Mouse (Mus musculus) macrophage (primary cell): ENCODE measurements around the gene Gtf2h4. TPM values are rescaled to one million over a fixed set of nuclear protein-coding genes. Genes with fewer than 3 reads are reported as not detected.

Source experiments
- H3K27ac ChIP-seq: fragments of 350-480 bp; formaldehyde crosslinking; 2 replicates; pipeline ENCODE4 v1.9.0; 2021
- H3K36me3 ChIP-seq: fragments of 350-480 bp; formaldehyde crosslinking; 2 replicates; pipeline ENCODE4 v1.9.0; 2021; ENCODE audit errors: inconsistent target
- H3K4me3 ChIP-seq: fragments of 350-480 bp; formaldehyde crosslinking; 2 replicates; pipeline ENCODE4 v1.9.0; 2021; ENCODE audit errors: inconsistent target
- H3K79me2 ChIP-seq: fragments of 350-480 bp; formaldehyde crosslinking; 2 replicates; pipeline ENCODE4 v1.9.0; 2021; ENCODE audit errors: inconsistent target
- WGBS: methylation state at CpG from one replicate; pipeline ENCODE4 v1.1.7; 2026; ENCODE audit warnings: inconsistent platforms; ENCODE audit not compliant: missing documents; 5-methylcytosine and 5-hydroxymethylcytosine counted together
- polyA plus RNA-seq: library from polyadenylated mRNA; stranded (reverse); fragments of 250-400 nt; gene quantifications from 3 replicates; pipeline ENCODE4 v1.2.4, GENCODE M21; 2018; ENCODE audit warnings: inconsistent platforms

The Gtf2h4 gene
- polyA plus RNA-seq, 1 experiment from 2014 or later = 6.2 TPM

DNA sequence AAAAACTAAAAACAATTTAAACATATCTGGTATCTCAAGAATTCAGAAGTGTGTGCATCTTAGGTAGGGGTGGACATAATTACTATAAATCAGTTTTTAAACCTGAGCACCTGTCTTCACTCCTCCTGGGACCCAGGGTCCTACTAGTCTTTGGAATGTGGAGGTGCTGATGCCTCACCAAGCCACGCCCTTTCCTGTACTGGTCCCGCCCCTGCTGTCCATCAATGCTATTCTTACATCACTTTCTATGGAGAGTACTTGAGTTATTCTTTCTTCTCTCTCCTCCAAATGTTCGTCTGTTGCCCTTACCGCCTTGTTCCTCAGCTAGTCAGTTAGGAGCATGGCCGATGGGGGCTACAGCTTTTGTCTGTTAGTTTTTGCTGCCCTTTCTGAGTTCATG, 37.2 kb downstream of the Gtf2h4 start:
- WGBS = 32% methylated on average over 5 of the region's 5 CpGs
- no peak overlapping the region for H3K27ac ChIP-seq
- H3K36me3 ChIP-seq = no peaks in the 10 kb centered on the region
- no peaks in the 10 kb centered on the region for H3K79me2 ChIP-seq
- H3K4me3 ChIP-seq = no peak overlapping the region

DNA sequence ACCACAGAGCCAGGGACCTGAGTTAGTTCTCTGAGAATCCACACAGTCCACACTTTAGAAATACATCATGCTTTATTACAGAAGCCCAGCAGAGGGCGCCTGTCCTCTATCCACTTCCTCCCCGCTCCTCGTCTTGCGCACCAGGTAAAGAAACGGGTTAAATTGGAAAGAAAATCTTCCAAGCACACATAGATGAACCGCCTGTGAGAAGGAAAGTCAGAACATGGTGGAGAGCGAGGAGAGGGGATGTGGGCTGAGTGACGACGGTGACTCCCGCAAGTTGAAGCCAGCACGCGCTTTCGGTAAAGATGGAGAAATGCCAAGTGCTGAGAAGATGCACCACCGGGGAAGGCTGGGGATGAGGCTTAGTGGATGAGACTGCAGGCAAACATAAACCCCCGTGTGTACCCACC, 37.8 kb downstream of the Gtf2h4 start:
- Histone ChIP-seq H3K27ac (no peak overlapping the region), H3K36me3 (no peaks in the 10 kb centered on the region), H3K4me3 (no peak overlapping the region), H3K79me2 (no peaks in the 10 kb centered on the region)
- 2% methylated on average over 15 of the region's 15 CpGs for WGBS

DNA sequence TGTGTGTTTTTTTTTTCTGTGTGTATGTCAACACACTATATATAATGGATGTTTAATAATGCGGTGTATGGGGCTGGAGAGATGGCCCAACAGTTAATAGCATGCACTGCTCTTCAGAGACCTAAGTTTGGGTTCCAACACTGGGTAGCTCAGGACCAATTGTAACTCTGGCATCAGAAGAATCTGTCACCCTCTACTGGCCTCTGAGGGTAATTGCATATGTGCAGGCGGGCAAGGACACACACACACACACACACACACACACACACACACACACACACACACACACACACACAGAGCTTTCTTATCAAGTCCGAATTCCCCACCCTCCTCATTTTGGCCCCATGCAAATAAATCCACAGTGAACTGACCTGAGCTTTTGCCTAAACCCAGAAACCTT, 38.3 kb downstream of the Gtf2h4 start:
- WGBS = 82% methylated on average over 3 of the region's 3 CpGs
- no peak overlapping the region for H3K27ac ChIP-seq
- H3K79me2 ChIP-seq = no peaks in the 10 kb centered on the region
- H3K36me3 ChIP-seq = no peaks in the 10 kb centered on the region
- no peak overlapping the region for H3K4me3 ChIP-seq

DNA sequence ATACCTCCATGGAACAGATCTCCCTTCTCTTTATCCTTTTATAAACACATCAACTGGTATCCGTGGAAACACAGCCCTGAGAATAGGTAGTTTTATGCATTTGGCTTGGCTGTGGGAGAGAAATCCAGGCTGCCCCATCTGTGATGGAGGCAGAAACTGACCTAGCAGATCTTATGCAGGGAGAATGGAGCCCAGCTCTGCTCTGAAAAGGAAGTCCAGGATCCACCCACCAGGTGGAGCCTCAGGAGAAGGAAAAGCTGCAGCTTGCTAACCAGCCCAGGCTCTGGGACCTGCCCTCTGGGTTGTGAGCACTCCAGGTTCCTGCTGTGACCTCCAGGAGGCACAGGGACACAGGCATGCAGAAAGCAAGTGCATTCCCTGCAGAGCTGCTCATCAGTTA, 39.5 kb downstream of the Gtf2h4 start:
- H3K27ac ChIP-seq = no peak overlapping the region
- H3K36me3 ChIP-seq = no peaks in the 10 kb centered on the region
- H3K79me2 ChIP-seq = no peaks in the 10 kb centered on the region
- no peak overlapping the region for H3K4me3 ChIP-seq
- WGBS = 21% methylated on average over 1 of the region's 1 CpGs

DNA sequence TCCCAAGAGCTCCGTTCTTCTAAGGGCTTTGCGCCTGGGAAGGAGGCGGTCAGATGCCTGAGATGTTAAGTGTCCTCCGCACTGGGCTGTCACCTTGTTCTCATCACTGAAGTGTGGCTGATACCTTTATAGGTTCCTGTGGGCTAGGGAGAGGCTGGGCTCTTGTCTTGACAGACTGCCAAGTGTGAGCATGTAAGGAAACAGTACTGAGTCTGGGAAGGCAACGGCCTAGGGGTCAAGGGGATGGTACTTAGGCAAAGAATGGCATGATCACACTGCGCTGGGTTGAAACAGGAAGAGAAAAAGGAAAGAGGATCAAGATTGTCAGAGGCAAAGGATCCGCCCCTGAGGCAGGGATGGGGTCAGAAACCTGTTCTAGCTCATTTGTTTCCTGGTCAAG, 47.0 kb downstream of the Gtf2h4 start, which contains the start of gene Gm9573:
Gene Gm9573 (minus strand): TSS at position 101 of the 400 bp plus-strand sequence.
- no peaks in the 10 kb centered on the region for H3K79me2 ChIP-seq
- H3K36me3 ChIP-seq = no peaks in the 10 kb centered on the region
- WGBS = 79% methylated on average over 7 of the region's 7 CpGs
- no peak within 1 kb of the TSS for H3K4me3 ChIP-seq
- H3K27ac ChIP-seq = no peak within 1 kb of the TSS

Other genes starting within 250 kb of the Gtf2h4 start
- 6.1 to 11.8 TPM (median 9.4 TPM) in 3 replicates for gene H2-Q6, start 248.9 kb downstream of the Gtf2h4 start, polyA plus RNA-seq
- 9.6 to 18.4 TPM (median 13.1 TPM) in 3 replicates for gene H2-Q7, start 234.6 kb downstream of the Gtf2h4 start, polyA plus RNA-seq
- 0.07 to 0.35 TPM in 2 of 3 replicates, not detected in the other for gene H2-Q10, start 203.7 kb downstream of the Gtf2h4 start, polyA plus RNA-seq
- gene Pou5f1, start 167.7 kb downstream of the Gtf2h4 start, polyA plus RNA-seq = not detected in 3 replicates
- 2.7 to 15.5 TPM (median 3.0 TPM) in 3 replicates for gene Tcf19, start 156.9 kb downstream of the Gtf2h4 start, polyA plus RNA-seq
- gene Cchcr1, start 156.6 kb downstream of the Gtf2h4 start, polyA plus RNA-seq = 1.3 to 3.3 TPM (median 2.1 TPM) in 3 replicates
- not detected in 3 replicates for gene Psors1c2, start 140.5 kb downstream of the Gtf2h4 start, polyA plus RNA-seq
- gene Cdsn, start 121.6 kb downstream of the Gtf2h4 start, polyA plus RNA-seq = not detected in 3 replicates
- not detected in 3 replicates for gene 2300002M23Rik, start 106.3 kb downstream of the Gtf2h4 start, polyA plus RNA-seq
- gene Sfta2, start 72.2 kb downstream of the Gtf2h4 start, polyA plus RNA-seq = not detected in 3 replicates
- gene Gm9573, start 47.1 kb downstream of the Gtf2h4 start, polyA plus RNA-seq = not detected in 3 replicates
- not detected in 3 replicates for gene Mucl3, start 30.0 kb downstream of the Gtf2h4 start, polyA plus RNA-seq
- gene Vars2, start 6.1 kb downstream of the Gtf2h4 start, polyA plus RNA-seq = 3.5 to 5.8 TPM (median 4.5 TPM) in 3 replicates
- 0.27 to 0.42 TPM in 2 of 3 replicates, not detected in the other for gene Ddr1, start 30.9 kb upstream of the Gtf2h4 start, polyA plus RNA-seq
- gene Ier3, start 147.9 kb upstream of the Gtf2h4 start, polyA plus RNA-seq = 20.7 to 61.5 TPM (median 37.3 TPM) in 3 replicates
- gene Flot1, start 149.5 kb upstream of the Gtf2h4 start, polyA plus RNA-seq = 42.9 to 64.8 TPM (median 56.1 TPM) in 3 replicates
- gene Tubb5, start 164.6 kb upstream of the Gtf2h4 start, polyA plus RNA-seq = 187 to 603 TPM (median 205 TPM) in 3 replicates
- 12.5 to 32.8 TPM (median 22.9 TPM) in 3 replicates for gene Mdc1, start 167.8 kb upstream of the Gtf2h4 start, polyA plus RNA-seq
- 5.9 to 14.4 TPM (median 6.8 TPM) in 3 replicates for gene Nrm, start 187.6 kb upstream of the Gtf2h4 start, polyA plus RNA-seq
- 166 to 235 TPM (median 189 TPM) in 3 replicates for gene Ppp1r18, start 191.9 kb upstream of the Gtf2h4 start, polyA plus RNA-seq
- gene Dhx16, start 206.1 kb upstream of the Gtf2h4 start, polyA plus RNA-seq = 19.3 to 24.2 TPM (median 19.8 TPM) in 3 replicates
- 26.7 to 32.7 TPM (median 27.9 TPM) in 3 replicates for gene 2310061I04Rik, start 223.7 kb upstream of the Gtf2h4 start, polyA plus RNA-seq
- 3.8 to 11.5 TPM (median 6.7 TPM) in 3 replicates for gene Atat1, start 236.3 kb upstream of the Gtf2h4 start, polyA plus RNA-seq
- gene Mrps18b, start 242.7 kb upstream of the Gtf2h4 start, polyA plus RNA-seq = 31.2 to 75.1 TPM (median 49.9 TPM) in 3 replicates
- gene Ppp1r10, start 242.7 kb upstream of the Gtf2h4 start, polyA plus RNA-seq = 27.4 to 97.8 TPM (median 35.0 TPM) in 3 replicates